Mouse (Mus musculus): ENCODE data around the gene Pafah1b2.

DNA sequence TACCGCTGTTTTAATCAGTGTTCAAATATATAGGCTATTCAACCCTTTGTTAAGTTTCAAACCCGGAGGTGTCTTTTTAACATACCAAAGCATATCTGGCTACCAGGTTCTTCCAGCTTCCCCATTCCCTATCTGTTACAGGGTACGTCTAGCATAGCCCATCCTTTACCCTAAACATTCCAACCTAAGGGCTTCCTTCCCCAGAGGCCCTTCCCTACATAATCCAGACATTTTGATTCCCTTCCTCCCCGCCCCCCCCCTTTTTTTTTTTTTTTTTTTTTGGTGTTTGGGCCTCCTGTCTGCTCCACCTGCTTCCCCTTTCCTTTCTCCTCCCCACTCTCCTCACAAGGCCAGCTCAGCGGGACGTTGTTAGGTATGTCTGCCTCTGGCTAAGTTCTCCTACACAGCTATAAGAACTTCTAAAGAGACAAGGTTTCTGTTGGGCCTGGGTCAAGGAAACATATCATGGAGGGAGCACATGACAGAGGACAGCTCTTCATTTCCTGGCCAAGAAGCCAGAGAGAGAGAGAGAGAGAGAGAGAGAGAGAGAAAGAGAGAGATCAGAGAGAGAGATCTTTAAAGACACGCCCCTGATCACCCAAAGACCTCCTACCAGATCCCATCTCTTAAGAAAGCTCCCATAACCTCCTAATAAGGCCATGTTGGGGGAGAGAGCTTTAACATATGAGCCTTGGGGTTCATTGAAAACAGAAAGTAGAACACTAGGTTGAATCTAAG is 3.4 kb downstream of the Pafah1b2 start:
- no peak for TF ChIP-seq CTCF (IDR thresholded peaks at IDR 0.05; ENCODE audit: low read depth, low read length)
- no peak for TF ChIP-seq POLR2A (IDR thresholded peaks at IDR 0.05; ENCODE audit: insufficient read depth, low read length)
